Mouse (Mus musculus): ENCODE data around the gene Hlcs. TPM values are rescaled to one million over a fixed set of nuclear protein-coding genes. Genes with fewer than 3 reads are reported as not detected.
A peak's percentile ranks its signal among the peaks of the same experiment; 100 is the strongest.

The Hlcs gene
- polyA plus RNA-seq, 1 experiment: 7.8 TPM

- Histone ChIP-seq H3K27me3 (ENCODE audit: control insufficient read depth, insufficient read depth, low read length) (no peaks in the 10 kb centered on the region), H3K36me3 (ENCODE audit: control insufficient read depth, insufficient read depth, low read length) (no peaks in the 10 kb centered on the region), H3K4me3 (ENCODE audit: control insufficient read depth, insufficient read depth, low read length) (no peak overlapping the region), H3K4me1 (replicated peaks; ENCODE audit: control insufficient read depth, insufficient read depth, low read length) (peaks cover 27% of the 10 kb centered on the region), H3K27ac (ENCODE audit: control insufficient read depth, insufficient read depth, low read length) (no peak overlapping the region)
- WGBS: 59% methylated on average over 17 of the region's 17 CpGs
- no peak for TF ChIP-seq POLR2A (IDR thresholded peaks at IDR 0.05; ENCODE audit: control insufficient read depth, extremely low read depth, insufficient read depth, low read length, poor library complexity)
- no peak for TF ChIP-seq CTCF (IDR thresholded peaks at IDR 0.05; ENCODE audit: borderline replicate concordance, control insufficient read depth, extremely low read depth, insufficient read depth, low read length, poor library complexity)
- DNase-seq: no peak
Measured at GRCm38 (mm10) chr16:94246058-94246784, 67.2 kb downstream of the Hlcs start.

DNA sequence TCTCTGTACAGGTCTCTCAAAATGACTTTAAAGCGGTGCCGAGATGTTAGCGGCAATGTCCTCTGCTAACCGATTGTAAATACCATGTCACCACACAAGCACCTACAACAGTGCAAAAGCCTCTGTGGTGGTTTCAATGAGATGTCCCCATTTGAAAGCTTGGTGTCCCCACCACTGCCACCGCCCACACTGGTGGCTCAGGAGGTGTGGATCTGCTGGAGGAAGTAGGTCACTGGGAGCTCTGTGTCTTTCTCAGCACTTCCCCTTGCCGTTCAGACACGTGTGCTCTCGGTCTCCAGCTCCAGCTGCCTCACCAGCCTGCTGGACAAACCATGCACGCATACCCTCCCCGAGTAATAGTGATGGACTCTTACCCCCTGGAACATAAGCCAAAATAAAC is 72.2 kb downstream of the Hlcs start:
- no peak overlapping the region for H3K4me3 ChIP-seq (ENCODE audit: control insufficient read depth, insufficient read depth, low read length)
- TF ChIP-seq POLR2A (IDR thresholded peaks at IDR 0.05; ENCODE audit: control insufficient read depth, extremely low read depth, insufficient read depth, low read length, poor library complexity) (0 out of 2 replicates have a peak, but pooled peaks have one; percentile 39), CTCF (IDR thresholded peaks at IDR 0.05; ENCODE audit: borderline replicate concordance, control insufficient read depth, extremely low read depth, insufficient read depth, low read length, poor library complexity) (no peak)
- H3K4me1 ChIP-seq (replicated peaks; ENCODE audit: control insufficient read depth, insufficient read depth, low read length): peaks cover 40% of the 10 kb centered on the region
- no peaks in the 10 kb centered on the region for H3K27me3 ChIP-seq (ENCODE audit: control insufficient read depth, insufficient read depth, low read length)
- H3K36me3 ChIP-seq (ENCODE audit: control insufficient read depth, insufficient read depth, low read length): no peaks in the 10 kb centered on the region
- DNase-seq: peak; percentile 56
- H3K27ac ChIP-seq (ENCODE audit: control insufficient read depth, insufficient read depth, low read length): peak overlapping the region; percentile 72
- whole genome bisulfite sequencing: 49% methylated on average over 10 of the region's 10 CpGs

DNA sequence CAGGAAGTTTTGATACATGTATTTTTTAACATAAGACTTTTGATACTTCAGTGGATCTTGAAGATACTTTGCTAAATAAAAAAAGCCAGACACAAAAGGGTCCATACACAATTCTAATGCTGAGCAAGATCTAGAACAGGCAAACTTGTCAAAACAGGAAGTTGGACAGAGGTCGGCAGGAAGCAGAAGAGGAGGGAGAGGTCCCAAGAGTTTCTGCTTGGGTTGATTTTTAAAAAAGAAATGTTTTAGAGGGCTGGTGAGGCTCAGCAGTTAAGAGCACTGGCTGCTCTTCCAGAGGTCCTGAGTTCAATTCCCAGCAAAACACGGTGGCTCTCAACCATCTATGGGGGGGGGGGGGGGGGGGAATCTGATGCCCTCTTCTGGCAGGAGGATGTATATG is 73.2 kb downstream of the Hlcs start:
- Histone ChIP-seq H3K27me3 (ENCODE audit: control insufficient read depth, insufficient read depth, low read length) (no peaks in the 10 kb centered on the region), H3K27ac (ENCODE audit: control insufficient read depth, insufficient read depth, low read length) (peak overlapping the region; percentile 72; the same call in 1 of the 2 replicates), H3K4me3 (ENCODE audit: control insufficient read depth, insufficient read depth, low read length) (no peak overlapping the region), H3K36me3 (ENCODE audit: control insufficient read depth, insufficient read depth, low read length) (no peaks in the 10 kb centered on the region), H3K4me1 (replicated peaks; ENCODE audit: control insufficient read depth, insufficient read depth, low read length) (peaks cover 34% of the 10 kb centered on the region)
- WGBS: 4% methylated on average over 2 of the region's 2 CpGs
- TF ChIP-seq CTCF (IDR thresholded peaks at IDR 0.05; ENCODE audit: borderline replicate concordance, control insufficient read depth, extremely low read depth, insufficient read depth, low read length, poor library complexity) (no peak), POLR2A (IDR thresholded peaks at IDR 0.05; ENCODE audit: control insufficient read depth, extremely low read depth, insufficient read depth, low read length, poor library complexity) (no peak)
- no peak for DNase-seq

DNA sequence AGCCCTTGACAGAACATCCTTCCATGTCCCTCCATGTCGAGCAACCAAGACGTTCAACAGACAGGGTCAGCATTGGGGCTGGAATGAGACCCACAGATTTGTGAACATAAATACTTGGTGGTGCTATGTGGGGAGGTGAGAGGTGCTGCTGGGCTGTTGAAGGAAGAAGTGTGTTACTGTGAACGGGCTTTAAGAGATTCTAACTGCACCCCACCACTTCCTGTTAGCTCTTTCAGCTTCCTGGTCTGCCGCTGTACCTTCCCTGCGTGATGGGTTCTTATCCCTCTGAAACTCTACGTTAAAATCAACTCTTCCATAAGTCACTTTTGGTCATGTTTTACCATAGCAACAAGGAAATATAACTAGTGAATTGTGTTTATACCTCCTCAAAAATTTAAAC is 73.8 kb downstream of the Hlcs start:
- peak; percentile 35 for DNase-seq
- TF ChIP-seq CTCF (IDR thresholded peaks at IDR 0.05; ENCODE audit: borderline replicate concordance, control insufficient read depth, extremely low read depth, insufficient read depth, low read length, poor library complexity): no peak
- Histone ChIP-seq H3K27me3 (ENCODE audit: control insufficient read depth, insufficient read depth, low read length) (no peaks in the 10 kb centered on the region), H3K4me1 (replicated peaks; ENCODE audit: control insufficient read depth, insufficient read depth, low read length) (peaks cover 35% of the 10 kb centered on the region), H3K4me3 (ENCODE audit: control insufficient read depth, insufficient read depth, low read length) (no peak overlapping the region), H3K36me3 (ENCODE audit: control insufficient read depth, insufficient read depth, low read length) (no peaks in the 10 kb centered on the region), H3K27ac (ENCODE audit: control insufficient read depth, insufficient read depth, low read length) (peak overlapping the region; percentile 93)
- WGBS: 36% methylated on average over 6 of the region's 6 CpGs

DNA sequence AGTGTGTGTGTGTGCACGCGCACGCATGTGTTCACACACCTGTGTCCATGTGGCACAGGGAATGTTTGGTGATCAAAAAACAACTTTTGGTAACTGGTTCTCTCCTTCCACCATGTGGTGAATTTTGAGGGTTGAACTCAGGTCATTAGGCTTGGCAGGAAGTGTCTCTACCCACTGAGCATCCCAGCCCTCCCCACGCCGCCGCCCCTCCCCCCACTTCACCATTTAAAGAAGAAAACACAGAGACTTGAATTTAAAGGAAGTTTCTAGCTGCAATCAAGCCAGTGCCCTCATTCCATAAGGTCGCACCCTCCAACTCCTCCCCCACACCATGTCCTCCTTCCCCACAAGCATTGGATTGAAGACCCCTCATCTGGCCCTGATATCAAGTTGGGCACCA is 74.2 kb downstream of the Hlcs start:
- TF ChIP-seq POLR2A (IDR thresholded peaks at IDR 0.05; ENCODE audit: control insufficient read depth, extremely low read depth, insufficient read depth, low read length, poor library complexity): no peak
- TF ChIP-seq CTCF (IDR thresholded peaks at IDR 0.05; ENCODE audit: borderline replicate concordance, control insufficient read depth, extremely low read depth, insufficient read depth, low read length, poor library complexity): no peak
- H3K27ac ChIP-seq (ENCODE audit: control insufficient read depth, insufficient read depth, low read length): peak overlapping the region; percentile 93
- WGBS: 87% methylated on average over 7 of the region's 7 CpGs

GRCm38 (mm10) chr16:94237130-94237484 is 76.3 kb downstream of the Hlcs start:
- no peaks in the 10 kb centered on the region for H3K27me3 ChIP-seq (ENCODE audit: control insufficient read depth, insufficient read depth, low read length)
- H3K36me3 ChIP-seq (ENCODE audit: control insufficient read depth, insufficient read depth, low read length): no peaks in the 10 kb centered on the region
- WGBS: 94% methylated on average over 6 of the region's 6 CpGs

More for the DNA sequence above, 74.2 kb downstream of the Hlcs start:
- Histone ChIP-seq H3K27me3 (ENCODE audit: control insufficient read depth, insufficient read depth, low read length) (no peaks in the 10 kb centered on the region), H3K4me1 (replicated peaks; ENCODE audit: control insufficient read depth, insufficient read depth, low read length) (peaks cover 35% of the 10 kb centered on the region), H3K36me3 (ENCODE audit: control insufficient read depth, insufficient read depth, low read length) (no peaks in the 10 kb centered on the region), H3K4me3 (ENCODE audit: control insufficient read depth, insufficient read depth, low read length) (no peak overlapping the region)
- DNase-seq: no peak

More at GRCm38 (mm10) chr16:94237130-94237484, 76.3 kb downstream of the Hlcs start:
- TF ChIP-seq POLR2A (IDR thresholded peaks at IDR 0.05; ENCODE audit: control insufficient read depth, extremely low read depth, insufficient read depth, low read length, poor library complexity) (no peak), CTCF (IDR thresholded peaks at IDR 0.05; ENCODE audit: borderline replicate concordance, control insufficient read depth, extremely low read depth, insufficient read depth, low read length, poor library complexity) (no peak)
- DNase-seq: no peak
- Histone ChIP-seq H3K27ac (ENCODE audit: control insufficient read depth, insufficient read depth, low read length) (no peak overlapping the region), H3K4me1 (replicated peaks; ENCODE audit: control insufficient read depth, insufficient read depth, low read length) (peaks cover 36% of the 10 kb centered on the region), H3K4me3 (ENCODE audit: control insufficient read depth, insufficient read depth, low read length) (no peak overlapping the region)

Data from thymus, adult 2 months (tissue).